Mouse (Mus musculus) left cerebral cortex, adult 6 months (tissue): Measurements from ENCODE around the gene Stil. TPM values are rescaled to one million over a fixed set of nuclear protein-coding genes. Genes with fewer than 3 reads are reported as not detected.

ENCODE experiments used
- long read RNA-seq, 2 experiments: library from polyadenylated mRNA; unstranded; transcript quantifications; one replicate each; pipeline ENCODE4 v2.0.0; 2019 to 2020
- polyA plus RNA-seq: library from polyadenylated mRNA; unstranded; fragments of <200 nt; fragmentation: Nextera tagmentation; gene quantifications from 2 replicates; pipeline ENCODE4 v1.2.3, GENCODE M21; 2021

The Stil gene
- 0.19 and 0.23 TPM in 2 replicates for polyA plus RNA-seq
- long read RNA-seq, experiment 1, result 0 reads
- long read RNA-seq, experiment 2, result 0 reads

DNA sequence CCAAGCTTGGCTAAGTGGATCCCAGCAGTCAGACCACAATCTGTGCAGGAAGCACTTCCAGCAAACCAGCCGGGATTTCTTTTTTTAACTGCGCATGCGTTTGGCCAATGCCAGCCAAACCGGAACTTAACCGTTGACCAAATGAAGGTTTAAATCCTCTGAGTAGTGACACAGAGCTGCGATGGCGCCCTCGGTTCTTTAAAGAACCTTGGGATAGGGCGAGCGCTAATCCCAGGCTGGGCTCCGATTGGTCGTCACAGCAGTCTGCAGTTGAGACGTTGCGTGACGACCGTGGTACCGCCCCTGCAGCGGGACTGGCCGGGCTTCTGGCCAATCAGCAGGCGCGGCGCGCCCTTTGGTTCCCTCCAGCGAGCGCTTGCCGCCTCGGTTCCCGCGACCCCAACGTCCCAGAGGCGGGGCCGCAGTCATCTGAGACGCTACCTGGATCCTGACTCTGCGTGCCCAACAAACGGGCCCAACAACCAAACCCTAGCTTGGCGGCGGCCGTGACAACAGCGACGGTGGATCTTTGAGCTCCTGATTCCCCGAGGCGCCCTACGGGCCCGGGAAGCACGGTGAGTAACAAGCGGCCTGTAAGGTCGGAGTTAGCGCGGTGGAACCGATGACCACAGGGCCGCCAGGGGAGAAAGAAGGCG lies at the start of gene Stil:
TSS of gene Stil (plus strand) at position 387 of the 656 bp plus-strand sequence.

DNA sequence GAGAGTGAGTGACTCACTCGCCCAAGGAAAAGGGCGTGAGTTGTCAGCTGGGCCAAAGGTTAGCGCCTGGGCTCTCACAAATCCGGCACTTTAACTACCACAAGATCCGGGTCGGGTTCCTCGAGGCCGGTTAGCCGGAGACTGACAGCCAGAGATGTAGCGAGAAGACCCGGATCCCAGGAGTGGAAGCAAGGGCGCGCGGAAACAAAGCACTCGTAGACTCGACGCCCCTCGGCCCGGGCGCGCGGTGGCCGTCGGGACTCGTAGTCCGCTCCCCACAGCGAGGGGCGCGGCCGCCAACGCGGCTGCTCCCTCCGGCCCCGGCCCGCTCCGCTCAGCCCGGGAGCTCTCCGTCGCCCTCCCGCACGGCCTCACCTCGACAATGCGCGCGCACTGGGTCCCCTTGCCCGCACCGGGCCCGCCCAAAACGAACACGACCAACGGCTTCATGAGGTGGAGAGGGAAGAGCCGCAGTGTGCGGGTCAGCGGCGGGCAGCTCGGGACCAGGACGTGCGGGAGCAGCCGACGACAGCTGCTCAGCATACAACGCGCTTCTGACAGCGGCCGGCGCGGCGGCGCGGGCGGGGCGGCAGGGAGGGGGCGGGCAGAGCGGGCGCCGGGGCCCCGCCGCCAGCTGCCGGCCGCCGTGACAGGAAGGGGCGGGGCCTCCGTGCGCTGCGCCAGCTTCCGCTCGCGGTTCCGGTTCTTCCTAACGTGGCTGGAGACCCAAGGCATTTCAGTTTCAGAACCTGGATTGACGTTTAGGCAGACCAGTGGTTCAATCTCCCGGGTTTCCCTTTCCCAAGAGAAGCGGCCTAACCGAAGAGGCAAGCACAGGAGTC lies 13.1 kb upstream of the Stil start, which contains the start of gene Cmpk1:
TSS of gene Cmpk1 (minus strand) at position 651 of the 842 bp plus-strand sequence.

DNA sequence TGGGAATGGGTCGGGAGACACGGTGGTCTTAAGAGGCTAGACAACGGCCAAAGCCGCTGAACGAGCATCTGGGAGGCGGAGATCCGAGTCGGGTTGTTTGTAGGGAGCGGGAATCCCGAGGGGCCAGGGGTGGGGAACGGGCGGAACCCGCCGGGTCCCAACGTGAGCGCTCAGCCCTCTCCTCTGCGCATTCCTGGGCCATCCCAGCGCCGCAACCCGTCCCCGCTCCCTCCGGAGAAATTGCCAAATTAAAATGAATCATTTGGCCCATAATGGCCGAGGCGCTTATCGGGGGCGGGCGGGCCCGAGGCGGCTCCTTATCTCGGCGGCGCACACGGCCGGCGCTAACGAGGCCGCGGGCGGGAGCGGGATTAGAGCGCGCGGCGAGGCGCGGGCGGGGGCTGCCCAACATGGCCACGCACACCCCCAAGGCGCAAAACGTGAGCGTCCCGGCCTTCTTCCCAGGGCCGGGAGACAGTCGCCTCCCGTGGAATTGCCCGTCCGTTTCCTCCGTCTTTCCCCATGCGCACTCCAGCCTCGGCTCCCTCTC lies 56.5 kb downstream of the Stil start, which contains the start of gene Tal1:
TSS of gene Tal1 (plus strand) at position 56 of the 550 bp plus-strand sequence.

DNA sequence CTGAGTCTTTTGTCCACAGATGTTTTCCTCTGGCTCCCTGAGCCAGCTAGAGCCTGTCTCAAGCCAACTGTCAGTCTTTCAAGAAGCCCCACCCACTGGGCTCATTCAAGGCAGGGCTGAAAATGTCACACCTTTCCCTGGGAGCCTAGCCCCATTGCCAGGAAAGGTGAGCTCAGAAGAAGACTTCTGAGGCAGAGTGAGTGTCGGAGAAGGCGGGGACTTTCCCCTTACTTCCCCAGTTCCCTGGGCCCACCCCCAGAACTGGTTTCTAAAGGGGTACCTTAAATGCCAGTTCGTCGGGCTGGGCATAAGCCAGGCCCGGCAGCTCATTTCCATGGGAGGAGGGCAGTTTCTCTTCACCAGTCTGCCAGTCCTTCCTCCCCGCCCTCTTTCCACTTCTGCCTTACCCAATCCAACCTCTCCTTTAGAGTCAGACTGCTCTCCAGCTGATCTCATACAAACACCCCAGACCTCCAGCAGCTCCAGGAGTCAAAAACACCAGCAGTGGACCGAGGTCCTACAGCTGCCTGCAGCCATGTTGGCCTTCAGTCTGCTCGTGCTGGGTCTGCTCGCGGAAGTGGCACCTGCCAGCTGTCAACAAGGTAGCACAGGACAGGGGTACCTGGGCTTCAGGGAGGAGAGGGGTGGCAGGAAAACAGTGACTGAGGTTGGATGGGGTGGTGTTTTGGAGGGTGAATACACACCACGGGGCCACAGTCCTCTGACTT lies 88.8 kb downstream of the Stil start, which contains the start of gene Pdzk1ip1:
TSS of gene Pdzk1ip1 (plus strand) at position 98 of the 728 bp plus-strand sequence.

Other genes starting within 250 kb of the Stil start
- not detected in 2 replicates for gene Gm12830, start 178.4 kb upstream of the Stil start, polyA plus RNA-seq
- not detected in 2 replicates for gene Foxd2, start 91.3 kb upstream of the Stil start, polyA plus RNA-seq
- gene Foxe3, start 74.1 kb upstream of the Stil start, polyA plus RNA-seq, result not detected in 2 replicates
- gene Cmpk1, start 12.9 kb upstream of the Stil start, polyA plus RNA-seq, result 73.9 and 82.7 TPM in 2 replicates
- 0.23 and 0.29 TPM in 2 replicates for gene Tal1, start 56.3 kb downstream of the Stil start, polyA plus RNA-seq
- gene Pdzk1ip1, start 88.5 kb downstream of the Stil start, polyA plus RNA-seq, result 0.67 and 1.1 TPM in 2 replicates
- gene Cyp4x1, start 134.1 kb downstream of the Stil start, polyA plus RNA-seq, result 4.8 and 7.0 TPM in 2 replicates
- not detected in 2 replicates for gene Cyp4a29, start 241.9 kb downstream of the Stil start, polyA plus RNA-seq